Mouse (Mus musculus) hindbrain, embryonic 15.5 days (tissue): ENCODE results near the gene Zfp329. TPM values are rescaled to one million over a fixed set of nuclear protein-coding genes. Genes with fewer than 3 reads are reported as not detected.
A peak's percentile ranks its signal among the peaks of the same experiment; 100 is the strongest.
"Not testable (repeated sequence)": the region's sequence is repeated elsewhere in the genome, so short reads cannot be mapped to it uniquely, and the experiment has no call there.

Experiments
- ATAC-seq: fragments of 200-750 bp; cut with Nextera tagmentation; 2 replicates; pipeline ENCODE4 v1.8.0; 2017; ENCODE audit warnings: low read depth, moderate number of reproducible peaks, moderate TSS enrichment; ENCODE audit not compliant: low FRiP score
- H3K27ac ChIP-seq: fragments of 300-500 bp; sonication (generic); replicated peaks from 2 replicates; pipeline ENCODE4 v1.5.1; 2015; ENCODE audit warnings: mild to moderate bottlenecking, inconsistent platforms
- H3K27me3 ChIP-seq: fragments of 300-500 bp; sonication (generic); 2 replicates; pipeline ENCODE4 v1.6.1; 2015; ENCODE audit warnings: control low read depth, inconsistent platforms
- H3K36me3 ChIP-seq: fragments of 300-500 bp; sonication (generic); 2 replicates; pipeline ENCODE4 v1.6.1; 2015; ENCODE audit warnings: control low read depth, inconsistent platforms
- H3K4me1 ChIP-seq: fragments of 300-500 bp; sonication (generic); replicated peaks from 2 replicates; pipeline ENCODE4 v1.6.1; 2015; ENCODE audit warnings: control low read depth, inconsistent platforms
- H3K4me2 ChIP-seq: fragments of 300-500 bp; sonication (generic); 2 replicates; pipeline ENCODE4 v1.6.1; 2015; ENCODE audit warnings: moderate library complexity, mild to moderate bottlenecking, inconsistent platforms
- H3K4me3 ChIP-seq: fragments of 300-500 bp; sonication (generic); 2 replicates; pipeline ENCODE4 v1.5.1; 2015; ENCODE audit warnings: mild to moderate bottlenecking, inconsistent platforms
- H3K9ac ChIP-seq: fragments of 300-500 bp; sonication (generic); 2 replicates; pipeline ENCODE4 v1.6.1; 2015; ENCODE audit warnings: inconsistent platforms
- H3K9me3 ChIP-seq: fragments of 300-500 bp; sonication (generic); 2 replicates; pipeline ENCODE4 v1.6.1; 2016; ENCODE audit warnings: control low read depth, inconsistent platforms
- WGBS: fragments of 180-500 bp; shearing (Covaris S2); methylation state at CpG from one replicate; pipeline ENCODE4 v1.1.7; 2015; 5-methylcytosine and 5-hydroxymethylcytosine counted together
- polyA plus RNA-seq: library from polyadenylated mRNA; unstranded; fragments of >200 nt; fragmentation: Nextera tagmentation; extraction: Ambion mirVana; gene quantifications from 2 replicates; pipeline ENCODE4 v1.2.1, GENCODE M21; 2015

Zfp329 gene
- polyA plus RNA-seq = 28.3 and 30.0 TPM in 2 replicates

GRCm38 (mm10) chr7:12818521-12819295, at the start of gene Zfp329:
Zfp329 (minus strand) TSS chr7:12818858.
- Histone ChIP-seq H3K27me3 (no peaks in the 10 kb centered on the region), H3K4me3 (peak within 1 kb of the TSS; percentile 88), H3K4me2 (peak within 1 kb of the TSS; percentile 72), H3K4me1 (peaks cover 13% of the 10 kb centered on the region), H3K9ac (peak within 1 kb of the TSS; percentile 91), H3K27ac (peak within 1 kb of the TSS; percentile 96), H3K9me3 (peaks cover 14% of the 10 kb centered on the region; the same call in 1 of the 2 replicates), H3K36me3 (peaks cover 24% of the 10 kb centered on the region)
- under 1% methylated on average over 40 of the region's 40 CpGs for WGBS
- ATAC-seq = peak; percentile 98

- ATAC-seq = no peak
- Histone ChIP-seq H3K27me3 (no peaks in the 10 kb centered on the region), H3K4me1 (peaks cover 6% of the 10 kb centered on the region; the same call in 1 of the 2 replicates), H3K36me3 (peaks cover 46% of the 10 kb centered on the region), H3K9me3 (peaks cover 46% of the 10 kb centered on the region), H3K27ac (no peak overlapping the region), H3K9ac (no peak overlapping the region), H3K4me3 (peak overlapping the region; percentile 49), H3K4me2 (peak overlapping the region; percentile 59)
- 99% methylated on average over 4 of the region's 4 CpGs for WGBS
These were observed 17.1 kb upstream of the Zfp329 start for GRCm38 (mm10) chr7:12835779-12836178.

- Histone ChIP-seq H3K4me3 (peak overlapping the region; percentile 49), H3K4me1 (peaks cover 6% of the 10 kb centered on the region; the same call in 1 of the 2 replicates), H3K27me3 (no peaks in the 10 kb centered on the region), H3K4me2 (peak overlapping the region; percentile 59), H3K36me3 (peaks cover 40% of the 10 kb centered on the region), H3K9me3 (peaks cover 41% of the 10 kb centered on the region), H3K9ac (peak overlapping the region; percentile 40), H3K27ac (peak overlapping the region; percentile 65)
- WGBS = 38% methylated on average over 13 of the region's 13 CpGs
- peak; percentile 74 for ATAC-seq
These were observed 16.6 kb upstream of the Zfp329 start for GRCm38 (mm10) chr7:12835193-12835671.

- Histone ChIP-seq H3K4me1 (peaks cover 6% of the 10 kb centered on the region; the same call in 1 of the 2 replicates), H3K9ac (peak within 1 kb of the TSS; percentile 40), H3K9me3 (peaks cover 35% of the 10 kb centered on the region), H3K36me3 (peaks cover 34% of the 10 kb centered on the region), H3K4me3 (peak within 1 kb of the TSS; percentile 49), H3K27ac (peak within 1 kb of the TSS; percentile 65), H3K27me3 (no peaks in the 10 kb centered on the region), H3K4me2 (peak within 1 kb of the TSS; percentile 59)
- peak; percentile 97 for ATAC-seq
- 3% methylated on average over 47 of the region's 47 CpGs for WGBS
These were observed 15.8 kb upstream of the Zfp329 start, which contains the start of gene Zfp110 for GRCm38 (mm10) chr7:12834162-12835120. Zfp110 (plus strand) TSS chr7:12834761.

- Histone ChIP-seq H3K9me3 (peaks cover 30% of the 10 kb centered on the region), H3K4me2 (no peak overlapping the region), H3K4me3 (no peak overlapping the region), H3K27me3 (no peaks in the 10 kb centered on the region), H3K4me1 (peaks cover 13% of the 10 kb centered on the region), H3K9ac (no peak overlapping the region), H3K36me3 (peaks cover 50% of the 10 kb centered on the region), H3K27ac (no peak overlapping the region)
- over 99% methylated on average over 8 of the region's 8 CpGs for WGBS
- ATAC-seq = no peak
These were observed 3.1 kb downstream of the Zfp329 start for GRCm38 (mm10) chr7:12815566-12815965.

GRCm38 (mm10) chr7:12803727-12804071, 15.0 kb downstream of the Zfp329 start:
- Histone ChIP-seq H3K4me3 (peak overlapping the region; percentile 48), H3K27ac (peak overlapping the region; percentile 93), H3K9me3 (peaks cover 5% of the 10 kb centered on the region; the same call in 1 of the 2 replicates), H3K4me1 (peaks cover 10% of the 10 kb centered on the region), H3K27me3 (no peaks in the 10 kb centered on the region), H3K4me2 (peak overlapping the region; percentile 71), H3K36me3 (peaks cover 30% of the 10 kb centered on the region), H3K9ac (peak overlapping the region; percentile 73)
- no peak; the same call in 1 of the 2 replicates for ATAC-seq
- 1% methylated on average over 16 of the region's 16 CpGs for WGBS

GRCm38 (mm10) chr7:12802866-12803726, 15.6 kb downstream of the Zfp329 start, which contains the start of gene Zscan18:
Zscan18 (minus strand) TSS chr7:12803635.
- WGBS = 4% methylated on average over 31 of the region's 31 CpGs
- peak within 1 kb of the TSS; percentile 73 for H3K9ac ChIP-seq
- H3K4me1 ChIP-seq = peaks cover 10% of the 10 kb centered on the region
- H3K27me3 ChIP-seq = no peaks in the 10 kb centered on the region
- H3K4me2 ChIP-seq = peak within 1 kb of the TSS; percentile 71
- H3K36me3 ChIP-seq = peaks cover 28% of the 10 kb centered on the region
- H3K27ac ChIP-seq = peak within 1 kb of the TSS; percentile 93
- H3K4me3 ChIP-seq = peak within 1 kb of the TSS; percentile 48
- ATAC-seq = peak; percentile 98
- no peaks in the 10 kb centered on the region for H3K9me3 ChIP-seq

GRCm38 (mm10) chr7:12799554-12799953, 19.1 kb downstream of the Zfp329 start:
- 94% methylated on average over 1 of the region's 1 CpGs for WGBS
- H3K4me1 ChIP-seq = peaks cover 10% of the 10 kb centered on the region
- H3K4me2 ChIP-seq = no peak overlapping the region

GRCm38 (mm10) chr7:12797971-12798370, 20.7 kb downstream of the Zfp329 start:
- Histone ChIP-seq H3K4me1 (peaks cover 2% of the 10 kb centered on the region), H3K4me2 (no peak overlapping the region), H3K4me3 (no peak overlapping the region), H3K27ac (no peak overlapping the region), H3K9ac (no peak overlapping the region), H3K27me3 (no peaks in the 10 kb centered on the region), H3K9me3 (peaks cover 4% of the 10 kb centered on the region; the same call in 1 of the 2 replicates), H3K36me3 (peaks cover 13% of the 10 kb centered on the region; the same call in 1 of the 2 replicates)
- 66% methylated on average over 2 of the region's 2 CpGs for WGBS
- no peak for ATAC-seq

More at GRCm38 (mm10) chr7:12799554-12799953, 19.1 kb downstream of the Zfp329 start:
- H3K4me3 ChIP-seq = no peak overlapping the region
- peaks cover 4% of the 10 kb centered on the region; the same call in 1 of the 2 replicates for H3K9me3 ChIP-seq
- H3K27me3 ChIP-seq = no peaks in the 10 kb centered on the region
- peaks cover 13% of the 10 kb centered on the region; the same call in 1 of the 2 replicates for H3K36me3 ChIP-seq
- ATAC-seq = no peak
- H3K9ac ChIP-seq = no peak overlapping the region
- H3K27ac ChIP-seq = no peak overlapping the region

- not testable (repeated sequence) for H3K9ac ChIP-seq, H3K9me3 ChIP-seq, H3K4me2 ChIP-seq, H3K27ac ChIP-seq, H3K27me3 ChIP-seq, H3K4me3 ChIP-seq, H3K36me3 ChIP-seq, ATAC-seq, H3K4me1 ChIP-seq
- 92% methylated on average over 11 of the region's 11 CpGs for WGBS
These were observed 26.0 kb downstream of the Zfp329 start for GRCm38 (mm10) chr7:12792624-12793023.

GRCm38 (mm10) chr7:12788025-12788424, 30.6 kb downstream of the Zfp329 start:
- no peak overlapping the region for H3K4me2 ChIP-seq
- ATAC-seq = peak; percentile 77; the same call in 1 of the 2 replicates
- WGBS = 19% methylated on average over 5 of the region's 5 CpGs
- H3K9ac ChIP-seq = no peak overlapping the region
- no peak overlapping the region for H3K27ac ChIP-seq
- H3K27me3 ChIP-seq = no peaks in the 10 kb centered on the region
- no peak overlapping the region for H3K4me3 ChIP-seq
- no peaks in the 10 kb centered on the region for H3K9me3 ChIP-seq
- no peaks in the 10 kb centered on the region for H3K36me3 ChIP-seq
- H3K4me1 ChIP-seq = no peaks in the 10 kb centered on the region
